Mouse (Mus musculus) myocyte (in vitro differentiated cells): Measurements from ENCODE around the gene Ephb6.

Source experiments
- MAX ChIP-seq: IDR thresholded peaks from one replicate; pipeline ENCODE4 v1.6.1; 2011; ENCODE audit warnings: low read depth, mild to moderate bottlenecking, control low read depth
- POLR2A ChIP-seq: IDR thresholded peaks from one replicate; pipeline ENCODE4 v1.6.1; 2011; ENCODE audit warnings: low read depth, mild to moderate bottlenecking, control low read depth, moderate library complexity; ENCODE audit not compliant: insufficient read length
- SRF ChIP-seq: IDR thresholded peaks from one replicate; pipeline ENCODE4 v1.6.1; 2011; ENCODE audit warnings: low read depth; ENCODE audit not compliant: control insufficient read depth, insufficient read length

DNA sequence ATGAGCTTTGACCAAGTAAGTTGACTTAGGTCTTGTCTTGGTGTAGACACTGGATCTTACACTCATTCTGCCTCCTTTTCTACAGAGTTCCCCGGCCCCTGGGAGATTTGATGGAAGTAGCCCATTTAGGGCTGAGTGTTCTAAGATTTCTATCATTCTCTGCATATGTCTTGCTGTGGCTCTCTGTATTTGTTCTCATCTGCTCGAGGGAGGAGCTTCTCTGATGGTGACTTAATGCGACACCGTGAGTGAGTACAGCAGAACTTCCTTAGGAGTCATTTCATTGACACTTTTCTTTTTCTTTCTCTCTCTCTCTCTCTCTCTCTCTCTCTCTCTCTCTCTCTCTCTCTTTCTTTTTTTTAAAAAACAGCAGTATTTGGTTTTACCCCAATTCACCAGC lies 38.3 kb upstream of the Ephb6 start:
- TF ChIP-seq SRF = no peak
- TF ChIP-seq MAX = no peak
- TF ChIP-seq POLR2A = no peak
